Mouse (Mus musculus): ENCODE results near the gene Tmed9. TPM values are rescaled to one million over a fixed set of nuclear protein-coding genes. Genes with fewer than 3 reads are reported as not detected.

Gene Tmed9
- 103 TPM in 2 replicates for polyA plus RNA-seq (2015; fragmentation: Nextera tagmentation; extraction: Ambion mirVana)

DNA sequence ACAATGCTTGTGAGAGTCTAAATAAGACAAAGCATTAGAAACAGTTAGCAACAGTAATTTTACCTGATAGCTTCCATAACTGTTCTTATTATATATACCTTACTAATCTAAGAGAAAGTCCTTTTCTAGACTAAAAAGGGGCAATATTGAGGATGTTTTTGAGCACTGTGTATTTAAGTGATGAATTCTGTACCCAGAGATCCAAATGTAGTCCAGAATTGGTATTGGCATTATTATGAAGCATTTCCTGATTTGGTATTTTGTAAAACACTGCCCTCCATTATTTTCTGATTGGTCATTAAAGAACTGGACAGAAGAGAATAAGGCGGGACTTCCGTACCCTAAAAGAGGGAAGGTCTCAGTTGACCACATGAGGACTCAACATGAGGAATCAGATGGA lies at the start of gene Tmed9:
Tmed9 (plus strand) TSS at position 301 of the 400 bp plus-strand sequence.
- Histone ChIP-seq H3K4me2 (no peak within 1 kb of the TSS), H3K36me3 (0 out of 2 replicates have a peak, but pooled peaks cover 2% of the 10 kb centered on the region), H3K27ac (no peak within 1 kb of the TSS), H3K4me3 (no peak within 1 kb of the TSS), H3K4me1 (replicated peaks) (peaks cover 16% of the 10 kb centered on the region), H3K27me3 (no peaks in the 10 kb centered on the region), H3K9me3 (replicated peaks) (no peaks in the 10 kb centered on the region), H3K9ac (no peak within 1 kb of the TSS)
- WGBS = 95% methylated on average over 2 of the region's 2 CpGs
- no peak for ATAC-seq (replicated peaks; ENCODE audit: insufficient number of reproducible peaks, insufficient read depth, low FRiP score, low read depth)

- Histone ChIP-seq H3K9ac (no peak overlapping the region), H3K4me3 (no peak overlapping the region), H3K4me2 (no peak overlapping the region), H3K27me3 (peaks cover 4% of the 10 kb centered on the region; the same call in 1 of the 2 replicates), H3K36me3 (no peaks in the 10 kb centered on the region), H3K9me3 (replicated peaks) (no peaks in the 10 kb centered on the region), H3K4me1 (replicated peaks) (peaks cover 8% of the 10 kb centered on the region; the same call in 1 of the 2 replicates), H3K27ac (peak overlapping the region; percentile 72)
- no peak for ATAC-seq (replicated peaks; ENCODE audit: insufficient number of reproducible peaks, insufficient read depth, low FRiP score, low read depth)
- 89% methylated on average over 23 of the region's 23 CpGs for WGBS
Observed at GRCm38 (mm10) chr13:55523951-55524600, 49.5 kb upstream of the Tmed9 start.

DNA sequence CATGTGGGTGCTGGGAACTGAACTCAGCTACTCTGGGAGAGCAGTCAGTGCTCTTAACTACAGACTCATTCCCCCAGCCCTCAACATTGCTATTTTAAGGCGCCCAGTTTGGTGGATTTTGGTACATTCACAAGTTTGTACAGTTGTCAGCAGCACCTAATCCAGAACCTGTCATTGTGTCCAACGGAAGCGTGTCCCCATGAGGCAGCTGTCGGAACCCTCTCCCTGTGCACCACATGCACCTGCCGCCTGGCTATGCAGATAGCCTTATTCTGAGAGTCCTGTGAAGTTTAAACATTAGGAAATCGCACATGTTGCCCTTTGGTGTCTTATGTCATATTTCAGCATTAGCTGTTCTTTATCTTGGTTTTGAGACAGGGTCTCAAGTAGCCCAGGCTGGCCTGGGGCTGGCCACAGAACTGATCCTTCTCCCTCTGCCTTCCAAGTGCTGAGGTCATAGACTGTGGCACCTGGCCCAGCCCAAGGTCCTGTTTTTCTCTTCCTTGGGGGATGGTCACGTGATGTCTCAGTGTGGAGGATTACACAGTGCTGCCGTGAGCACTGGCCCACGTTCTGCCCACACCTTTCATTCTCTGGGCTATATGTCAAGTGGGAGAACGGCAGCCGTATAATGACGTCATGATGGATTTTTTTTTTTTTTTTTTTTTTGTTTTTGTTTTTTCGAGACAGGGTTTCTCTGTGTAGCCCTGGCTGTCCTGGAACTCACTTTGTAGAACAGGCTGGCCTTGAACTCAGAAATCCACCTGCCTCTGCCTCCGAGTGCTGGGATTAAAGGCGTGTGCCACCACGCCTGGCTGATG lies 47.6 kb upstream of the Tmed9 start:
- Histone ChIP-seq H3K27me3 (0 out of 2 replicates have a peak, but pooled peaks cover 1% of the 10 kb centered on the region), H3K27ac (no peak overlapping the region), H3K4me1 (replicated peaks) (peaks cover 13% of the 10 kb centered on the region; the same call in 1 of the 2 replicates), H3K9me3 (replicated peaks) (no peaks in the 10 kb centered on the region), H3K36me3 (peaks cover 15% of the 10 kb centered on the region; the same call in 1 of the 2 replicates), H3K4me2 (no peak overlapping the region), H3K9ac (no peak overlapping the region), H3K4me3 (no peak overlapping the region)
- 77% methylated on average over 16 of the region's 16 CpGs for WGBS
- ATAC-seq (replicated peaks; ENCODE audit: insufficient number of reproducible peaks, insufficient read depth, low FRiP score, low read depth) = no peak

DNA sequence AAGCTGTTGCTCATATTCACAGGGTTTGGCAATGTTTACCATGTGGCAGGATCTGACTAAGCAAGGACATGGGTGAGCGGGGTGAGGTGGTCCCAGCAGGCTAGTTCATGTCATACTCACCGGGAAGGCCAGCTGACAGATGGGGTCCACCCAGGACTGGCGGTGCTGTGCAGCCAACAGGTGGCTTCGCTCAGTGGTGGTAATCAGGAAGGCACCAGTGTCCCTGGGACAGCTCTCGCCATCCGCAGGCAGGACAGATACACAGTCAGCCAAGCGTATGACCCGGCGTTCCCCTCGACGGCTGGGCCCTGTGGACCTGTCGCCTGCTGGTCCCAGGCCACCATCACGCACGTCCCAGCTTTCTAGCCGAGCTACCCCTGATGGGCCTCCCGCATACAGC lies 46.3 kb upstream of the Tmed9 start:
- 78% methylated on average over 16 of the region's 16 CpGs for WGBS
- H3K27ac ChIP-seq = no peak overlapping the region

DNA sequence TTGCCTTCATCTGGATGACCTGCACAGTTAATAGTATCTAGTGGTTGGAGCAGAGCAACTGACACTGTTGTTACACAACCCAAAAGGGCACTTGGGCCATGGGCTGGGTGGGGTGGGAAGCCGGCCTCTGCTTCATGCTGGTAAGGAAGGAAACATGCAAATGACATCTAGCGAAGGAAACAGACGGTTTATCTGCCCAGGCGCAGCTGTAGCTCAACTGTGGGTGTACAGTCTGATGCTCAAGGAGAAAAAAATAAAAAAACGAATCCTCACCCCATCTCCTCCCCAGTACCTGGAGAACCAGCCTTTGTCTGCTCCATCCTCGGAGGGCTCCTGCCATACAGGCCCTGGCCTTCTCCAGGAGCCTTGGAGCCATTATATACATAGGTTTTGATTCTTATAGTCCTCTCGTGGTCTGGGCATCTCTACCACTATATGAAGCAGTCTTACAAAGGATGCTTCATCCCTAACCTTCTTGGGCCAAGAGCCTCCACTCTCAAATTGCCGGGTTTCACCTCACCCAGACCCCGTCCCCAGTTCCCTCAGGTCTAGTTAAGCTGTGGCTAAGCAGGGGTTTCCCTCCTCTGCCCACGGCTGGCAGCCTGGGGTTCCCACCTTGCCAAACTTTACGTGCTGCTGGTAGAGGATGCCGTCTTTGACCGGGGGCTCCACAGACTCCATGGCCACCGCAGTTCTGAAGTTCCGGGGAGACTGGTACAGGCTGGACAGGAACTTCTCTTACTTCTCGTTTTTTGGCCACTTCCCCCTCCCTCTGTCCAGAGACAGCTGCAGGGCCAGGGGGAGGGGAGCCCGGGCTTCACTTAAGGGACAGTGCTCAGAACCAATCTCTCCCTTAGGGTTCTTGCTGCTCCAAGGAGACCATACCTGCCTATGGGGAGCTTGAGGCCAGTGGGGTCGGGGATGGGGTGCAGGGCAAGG lies 45.4 kb upstream of the Tmed9 start:
- no peak for ATAC-seq (replicated peaks; ENCODE audit: insufficient number of reproducible peaks, insufficient read depth, low FRiP score, low read depth)
- no peaks in the 10 kb centered on the region for H3K27me3 ChIP-seq
- H3K9ac ChIP-seq = no peak overlapping the region
- no peak overlapping the region for H3K4me2 ChIP-seq
- peaks cover 34% of the 10 kb centered on the region for H3K36me3 ChIP-seq
- 69% methylated on average over 18 of the region's 18 CpGs for WGBS
- no peaks in the 10 kb centered on the region for H3K9me3 ChIP-seq (replicated peaks)
- H3K4me3 ChIP-seq = no peak overlapping the region
- no peak overlapping the region; the same call in 1 of the 2 replicates for H3K27ac ChIP-seq
- peaks cover 8% of the 10 kb centered on the region; the same call in 1 of the 2 replicates for H3K4me1 ChIP-seq (replicated peaks)

More for the DNA sequence above, 46.3 kb upstream of the Tmed9 start:
- Histone ChIP-seq H3K27me3 (no peaks in the 10 kb centered on the region), H3K36me3 (peaks cover 28% of the 10 kb centered on the region), H3K9me3 (replicated peaks) (no peaks in the 10 kb centered on the region), H3K4me2 (no peak overlapping the region), H3K4me1 (replicated peaks) (peaks cover 13% of the 10 kb centered on the region; the same call in 1 of the 2 replicates), H3K4me3 (no peak overlapping the region), H3K9ac (no peak overlapping the region)
- no peak for ATAC-seq (replicated peaks; ENCODE audit: insufficient number of reproducible peaks, insufficient read depth, low FRiP score, low read depth)

DNA sequence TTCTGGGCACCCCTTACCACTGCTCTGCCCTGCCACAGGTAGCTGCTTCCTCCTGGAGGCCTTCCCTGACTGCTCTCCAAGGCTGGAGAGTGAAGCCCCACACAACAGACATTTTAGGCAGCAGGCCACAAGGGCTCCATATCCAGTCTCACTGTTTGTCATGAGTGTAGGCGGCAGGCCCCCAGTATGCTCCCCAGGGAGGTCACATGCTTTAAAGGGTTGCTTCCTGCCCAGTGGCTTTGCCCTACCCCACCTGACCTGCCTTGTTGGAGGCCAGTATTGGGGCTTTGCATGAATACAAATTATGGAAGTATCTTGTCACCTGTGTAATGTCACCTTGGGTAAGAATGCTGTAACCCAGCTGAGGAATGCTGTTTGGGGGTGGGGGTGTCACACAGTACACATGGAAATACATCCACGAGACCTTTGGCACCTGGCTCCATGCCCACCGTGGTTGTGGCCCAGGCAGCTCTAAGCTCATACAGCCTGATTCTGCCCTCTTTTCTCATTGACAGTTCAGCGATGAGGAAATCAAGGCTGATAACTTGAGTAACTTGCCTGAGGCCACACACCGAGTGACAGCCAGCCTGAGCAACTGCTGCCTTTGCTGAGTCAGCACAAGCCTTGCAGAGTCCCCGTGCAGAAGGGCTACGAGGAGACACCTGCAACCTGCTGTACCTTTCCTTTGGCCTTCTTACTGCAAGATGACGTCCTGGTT lies 44.2 kb upstream of the Tmed9 start, which contains the start of gene Dok3:
Dok3 (minus strand) TSS at position 99 of the 718 bp plus-strand sequence.
- peaks cover 45% of the 10 kb centered on the region for H3K36me3 ChIP-seq
- no peak within 1 kb of the TSS; the same call in 1 of the 2 replicates for H3K27ac ChIP-seq
- no peak for ATAC-seq (replicated peaks; ENCODE audit: insufficient number of reproducible peaks, insufficient read depth, low FRiP score, low read depth)
- no peak within 1 kb of the TSS for H3K4me2 ChIP-seq
- 0 out of 2 replicates have a peak, but pooled peaks cover 5% of the 10 kb centered on the region for H3K4me1 ChIP-seq (replicated peaks)
- H3K27me3 ChIP-seq = no peaks in the 10 kb centered on the region
- WGBS = 73% methylated on average over 8 of the region's 8 CpGs
- H3K9ac ChIP-seq = no peak within 1 kb of the TSS
- no peak within 1 kb of the TSS for H3K4me3 ChIP-seq
- no peaks in the 10 kb centered on the region for H3K9me3 ChIP-seq (replicated peaks)

- 91% methylated on average over 15 of the region's 15 CpGs for WGBS
- Histone ChIP-seq H3K4me3 (peak overlapping the region; percentile 84; the same call in 1 of the 2 replicates), H3K4me1 (replicated peaks) (peaks cover 15% of the 10 kb centered on the region), H3K9ac (no peak overlapping the region), H3K4me2 (peak overlapping the region; percentile 90), H3K36me3 (peaks cover 56% of the 10 kb centered on the region), H3K27ac (no peak overlapping the region), H3K27me3 (no peaks in the 10 kb centered on the region), H3K9me3 (replicated peaks) (no peaks in the 10 kb centered on the region)
- no peak for ATAC-seq (replicated peaks; ENCODE audit: insufficient number of reproducible peaks, insufficient read depth, low FRiP score, low read depth)
Observed at GRCm38 (mm10) chr13:55535191-55535590, 38.3 kb upstream of the Tmed9 start.

DNA sequence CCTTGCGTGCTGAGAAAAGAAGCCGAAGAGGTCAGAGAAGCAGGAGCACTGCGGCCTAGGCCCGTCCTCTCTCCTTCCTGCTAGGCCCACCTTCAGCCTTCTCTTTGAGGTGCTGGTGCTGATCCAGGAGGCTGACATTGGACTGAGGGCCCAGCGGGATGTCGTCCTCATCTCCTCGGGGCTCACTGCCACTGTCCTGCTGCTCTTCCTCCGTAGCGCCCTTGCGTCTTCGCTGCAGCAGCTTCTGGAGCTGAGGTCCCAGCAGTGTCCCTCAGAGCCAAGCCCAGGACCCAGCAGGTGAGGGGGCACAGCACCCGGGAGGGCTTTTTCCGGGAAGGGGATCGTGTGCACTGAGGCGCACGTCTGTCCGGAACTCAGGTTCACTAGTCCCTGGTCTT lies 37.7 kb upstream of the Tmed9 start:
- H3K9ac ChIP-seq = peak overlapping the region; percentile 76
- peak overlapping the region; percentile 84 for H3K4me3 ChIP-seq
- H3K4me1 ChIP-seq (replicated peaks) = peaks cover 15% of the 10 kb centered on the region
- no peaks in the 10 kb centered on the region for H3K27me3 ChIP-seq
- ATAC-seq (replicated peaks; ENCODE audit: insufficient number of reproducible peaks, insufficient read depth, low FRiP score, low read depth) = no peak
- H3K36me3 ChIP-seq = peaks cover 57% of the 10 kb centered on the region
- peak overlapping the region; percentile 90 for H3K4me2 ChIP-seq
- WGBS = 20% methylated on average over 17 of the region's 17 CpGs
- H3K27ac ChIP-seq = no peak overlapping the region
- H3K9me3 ChIP-seq (replicated peaks) = no peaks in the 10 kb centered on the region

- Histone ChIP-seq H3K27me3 (no peaks in the 10 kb centered on the region), H3K36me3 (peaks cover 58% of the 10 kb centered on the region), H3K27ac (peak within 1 kb of the TSS; percentile 68), H3K4me1 (replicated peaks) (peaks cover 15% of the 10 kb centered on the region), H3K9me3 (replicated peaks) (no peaks in the 10 kb centered on the region), H3K9ac (peak within 1 kb of the TSS; percentile 76), H3K4me2 (peak within 1 kb of the TSS; percentile 90), H3K4me3 (peak within 1 kb of the TSS; percentile 84)
- ATAC-seq (replicated peaks; ENCODE audit: insufficient number of reproducible peaks, insufficient read depth, low FRiP score, low read depth) = peak; percentile 97
- WGBS = under 1% methylated on average over 70 of the region's 70 CpGs
Observed at GRCm38 (mm10) chr13:55536194-55537175, 37.0 kb upstream of the Tmed9 start, which contains the start of gene Ddx41. Gene Ddx41 (minus strand): TSS chr13:55536658.

Measured in heart, embryonic 15.5 days (tissue).